Mouse (Mus musculus): ENCODE data around the gene H3f3b. TPM values are rescaled to one million over a fixed set of nuclear protein-coding genes. Genes with fewer than 3 reads are reported as not detected.
"Not testable (repeated sequence)": the region's sequence is repeated elsewhere in the genome, so short reads cannot be mapped to it uniquely, and the experiment has no call there.

The H3f3b gene
- polyA plus RNA-seq, 1 experiment = 513 TPM

DNA sequence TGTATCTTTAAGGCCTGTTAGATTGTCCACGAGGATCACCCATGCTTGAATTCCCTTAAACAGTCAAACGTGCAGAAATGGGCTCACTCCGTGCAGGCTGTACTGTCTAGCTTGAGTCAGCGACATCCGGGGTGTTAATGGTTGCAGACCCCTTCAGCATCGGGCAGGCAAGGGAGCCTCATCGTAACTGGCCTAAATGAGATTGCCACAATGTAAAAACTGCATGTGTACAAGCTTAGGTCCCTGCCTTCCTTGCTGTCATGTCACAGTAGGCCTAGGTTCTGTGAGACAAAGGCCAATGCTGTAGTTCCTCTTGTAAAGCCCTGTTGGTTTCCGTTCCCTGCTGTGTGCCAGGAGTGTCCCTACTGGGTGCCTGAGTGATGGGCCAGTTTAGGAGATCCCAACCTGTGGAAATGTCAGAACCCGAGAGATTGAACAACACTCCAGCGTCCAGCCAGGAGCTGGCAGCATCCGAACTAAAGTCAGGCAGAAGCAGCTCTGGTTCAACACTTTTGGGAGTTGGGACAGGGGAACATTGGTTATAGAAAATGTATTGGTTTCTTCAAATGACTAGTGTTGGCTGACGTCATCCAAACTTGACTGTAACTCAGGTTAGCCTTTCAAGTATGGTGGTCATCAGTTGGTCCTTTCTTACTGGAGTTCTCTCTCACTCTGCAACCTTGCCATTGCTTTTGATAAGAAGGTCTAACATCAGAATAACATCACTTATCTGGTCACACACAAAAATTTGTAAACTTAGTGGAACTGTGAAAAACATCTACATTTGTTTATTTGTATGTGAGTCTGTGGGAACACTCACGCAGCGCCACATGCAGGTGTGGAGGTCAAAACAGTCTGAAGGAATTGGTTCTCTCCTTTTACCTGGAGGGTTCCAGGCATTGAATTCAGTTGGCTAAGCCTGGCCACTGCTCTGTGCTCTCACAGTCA lies 3.4 kb upstream of the H3f3b start:
- Histone ChIP-seq H3K4me1 (ENCODE audit: control insufficient read depth, insufficient read depth, low read length) (no peaks in the 10 kb centered on the region), H3K27ac (ENCODE audit: insufficient read depth, low read length) (peak overlapping the region; percentile 97), H3K4me3 (ENCODE audit: insufficient read depth, low read length) (peak overlapping the region; percentile 62)
- TF ChIP-seq CTCF (IDR thresholded peaks at IDR 0.05; ENCODE audit: borderline replicate concordance, insufficient read depth, low read length) = no peak
- TF ChIP-seq POLR2A (IDR thresholded peaks at IDR 0.05; ENCODE audit: low read depth, low read length) = peak; percentile 70

DNA sequence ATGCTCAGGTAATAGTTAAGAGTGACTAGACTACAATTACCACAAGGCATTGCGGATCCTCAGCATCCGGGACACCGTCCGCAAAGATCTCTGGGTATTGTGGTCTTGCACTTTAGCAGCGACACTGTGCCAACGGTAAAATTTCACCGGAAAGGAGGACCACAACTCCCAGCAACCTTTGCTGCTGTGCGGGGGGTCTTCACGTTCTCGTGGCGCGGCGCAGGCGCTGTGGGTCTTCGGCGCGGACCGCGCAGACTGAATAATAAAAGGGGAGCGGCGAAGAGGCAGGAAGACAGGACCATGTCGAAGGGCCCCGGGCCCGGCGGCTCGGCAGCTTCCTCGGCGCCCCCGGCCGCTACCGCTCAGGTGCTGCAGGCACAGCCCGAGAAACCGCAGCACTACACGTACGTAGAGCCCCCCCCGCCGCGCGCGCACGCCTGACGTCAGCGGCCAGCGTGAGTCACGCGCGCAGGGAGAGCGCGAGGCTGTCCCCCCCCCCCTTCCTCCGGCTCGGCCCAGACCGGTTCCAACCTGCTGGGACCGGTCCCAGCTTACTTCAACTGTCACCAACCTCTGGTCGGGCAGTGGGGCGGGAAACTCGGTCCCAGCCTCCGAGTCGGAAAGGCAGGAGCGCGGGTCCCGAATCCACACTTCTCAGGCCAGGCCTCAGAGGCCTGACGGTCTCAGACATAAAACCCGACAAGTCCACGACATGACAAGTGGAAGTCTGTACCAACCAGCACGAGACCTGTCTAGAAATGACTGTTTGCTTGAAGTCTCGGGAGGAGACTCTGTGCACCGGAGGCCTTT lies 2.5 kb upstream of the H3f3b start, which contains the start of gene Unk:
Unk (plus strand) TSS at position 235 of the 810 bp plus-strand sequence.
- H3K4me1 ChIP-seq (ENCODE audit: control insufficient read depth, insufficient read depth, low read length) = no peaks in the 10 kb centered on the region
- H3K27ac ChIP-seq (ENCODE audit: insufficient read depth, low read length) = peak within 1 kb of the TSS; percentile 97
- H3K4me3 ChIP-seq (ENCODE audit: insufficient read depth, low read length) = peak within 1 kb of the TSS; percentile 62
- TF ChIP-seq POLR2A (IDR thresholded peaks at IDR 0.05; ENCODE audit: low read depth, low read length) (peak; percentile 81), CTCF (IDR thresholded peaks at IDR 0.05; ENCODE audit: borderline replicate concordance, insufficient read depth, low read length) (no peak)

DNA sequence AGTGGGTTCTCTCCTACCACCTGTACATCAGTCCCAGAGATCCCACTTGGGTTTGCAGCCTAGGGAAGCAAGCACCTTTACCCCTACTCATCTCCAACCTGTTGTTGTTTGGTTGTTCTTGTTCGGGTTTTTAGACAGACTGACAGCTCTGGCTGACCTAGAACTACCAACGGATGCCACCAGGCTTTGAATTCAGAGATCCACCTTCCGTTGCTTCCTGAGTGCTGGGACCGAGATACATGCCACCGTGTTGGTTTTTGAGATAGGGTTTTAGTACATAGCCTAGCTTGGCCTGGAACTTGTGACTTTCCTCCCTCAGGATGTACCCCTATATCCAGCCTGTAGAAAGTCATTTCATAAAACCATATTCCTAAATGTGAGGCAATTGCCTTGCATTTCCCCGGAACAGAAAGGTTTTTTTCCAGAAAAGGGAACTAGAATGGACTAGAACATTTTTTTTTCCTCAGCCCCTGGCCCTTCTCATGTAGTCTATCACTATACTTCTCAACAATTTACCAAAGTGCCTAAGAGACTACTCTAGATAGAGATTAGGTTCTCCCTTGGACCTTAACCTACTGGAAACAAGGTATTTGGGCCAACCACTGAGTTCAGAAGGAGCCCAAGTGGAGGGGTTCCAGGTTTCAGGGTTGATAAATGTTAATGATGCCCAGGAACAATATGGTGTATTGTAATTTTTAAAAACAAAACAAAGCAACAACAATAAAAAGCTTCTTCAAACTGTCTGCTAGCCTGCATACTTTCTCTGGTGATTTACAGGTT lies 1.5 kb upstream of the H3f3b start:
- H3K4me1 ChIP-seq (ENCODE audit: control insufficient read depth, insufficient read depth, low read length) = no peaks in the 10 kb centered on the region
- TF ChIP-seq POLR2A (IDR thresholded peaks at IDR 0.05; ENCODE audit: low read depth, low read length) (no peak), CTCF (IDR thresholded peaks at IDR 0.05; ENCODE audit: borderline replicate concordance, insufficient read depth, low read length) (no peak)
- H3K27ac ChIP-seq (ENCODE audit: insufficient read depth, low read length) = no peak overlapping the region
- peak overlapping the region; percentile 41; the same call in 1 of the 2 replicates for H3K4me3 ChIP-seq (ENCODE audit: insufficient read depth, low read length)

DNA sequence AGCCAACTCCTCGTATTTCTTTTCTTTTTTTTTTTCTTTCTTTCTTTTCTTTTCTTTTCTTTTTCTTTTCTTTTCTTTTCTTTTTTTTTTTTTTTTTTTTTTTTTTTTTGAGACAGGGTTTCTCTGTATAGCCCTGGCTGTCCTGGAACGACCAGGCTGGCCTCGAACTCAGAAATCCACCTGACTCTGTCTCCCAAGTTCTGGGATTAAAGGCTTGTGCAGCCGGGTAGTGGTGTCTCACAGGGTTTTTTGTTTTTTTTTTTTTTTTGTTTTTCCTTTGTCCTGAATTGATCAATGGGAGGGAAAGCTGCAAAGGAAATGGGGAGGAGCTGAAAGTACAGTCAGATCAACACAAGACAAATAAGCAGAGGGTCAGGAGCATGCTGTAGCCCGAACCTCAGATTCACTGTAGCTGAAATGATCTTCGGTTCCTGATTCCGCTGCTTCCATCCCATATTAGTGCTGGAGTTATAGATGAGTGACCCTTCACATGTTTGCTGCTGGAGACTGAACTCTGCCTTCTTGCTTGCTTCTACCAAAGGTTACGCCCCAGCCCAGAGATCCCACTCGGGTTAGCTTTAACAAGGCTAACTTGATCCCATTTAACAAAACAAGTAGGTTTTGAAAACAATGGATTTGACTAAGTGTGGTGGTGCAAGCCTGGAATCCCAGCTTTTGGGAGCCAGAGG lies 559 bp upstream of the H3f3b start:
- Histone ChIP-seq H3K4me1 (ENCODE audit: control insufficient read depth, insufficient read depth, low read length) (no peaks in the 10 kb centered on the region), H3K27ac (ENCODE audit: insufficient read depth, low read length) (no peak overlapping the region), H3K4me3 (ENCODE audit: insufficient read depth, low read length) (no peak overlapping the region)
- TF ChIP-seq CTCF (IDR thresholded peaks at IDR 0.05; ENCODE audit: borderline replicate concordance, insufficient read depth, low read length) (no peak), POLR2A (IDR thresholded peaks at IDR 0.05; ENCODE audit: low read depth, low read length) (no peak)

DNA sequence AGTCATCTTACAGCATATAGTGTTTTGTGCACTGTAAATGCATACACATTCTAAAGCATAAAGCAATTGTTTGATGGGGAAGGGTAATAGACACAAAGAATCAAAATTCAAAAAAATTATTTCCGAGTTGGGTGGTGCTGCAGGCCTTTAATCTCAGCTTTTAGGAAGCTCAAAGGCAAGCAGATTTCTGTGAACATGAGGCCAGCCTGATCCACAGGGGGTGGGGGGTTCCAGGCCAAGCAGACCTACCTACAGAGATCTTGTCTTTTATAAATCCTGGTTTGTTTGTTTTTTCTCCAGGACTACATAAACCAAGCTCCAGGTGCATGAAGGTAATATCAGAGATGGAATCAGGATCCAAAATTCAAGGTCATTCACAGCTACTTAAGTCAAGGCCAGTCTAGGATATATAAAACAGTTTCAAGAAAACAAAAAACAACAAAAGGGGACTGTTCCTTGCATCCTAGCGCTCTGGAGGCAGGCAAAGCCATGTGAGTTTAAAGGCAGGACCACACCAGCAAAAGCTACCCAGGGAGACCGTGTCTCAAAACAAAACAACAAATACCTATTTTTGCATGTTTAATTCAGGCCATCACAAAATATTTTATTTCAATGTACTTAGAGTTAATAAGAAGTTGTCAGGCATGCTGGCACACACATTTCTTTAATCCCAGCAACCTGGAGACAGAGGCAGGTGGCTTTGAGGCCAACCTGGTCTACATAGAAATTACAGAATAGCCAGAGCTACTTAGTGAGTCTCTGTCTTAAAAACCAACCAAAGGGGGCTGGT lies 2.5 kb downstream of the H3f3b start:
- H3K4me3 ChIP-seq (ENCODE audit: insufficient read depth, low read length) = no peak overlapping the region
- no peak for TF ChIP-seq POLR2A (IDR thresholded peaks at IDR 0.05; ENCODE audit: low read depth, low read length)
- no peak for TF ChIP-seq CTCF (IDR thresholded peaks at IDR 0.05; ENCODE audit: borderline replicate concordance, insufficient read depth, low read length)
- H3K27ac ChIP-seq (ENCODE audit: insufficient read depth, low read length) = no peak overlapping the region
- H3K4me1 ChIP-seq (ENCODE audit: control insufficient read depth, insufficient read depth, low read length) = no peaks in the 10 kb centered on the region

DNA sequence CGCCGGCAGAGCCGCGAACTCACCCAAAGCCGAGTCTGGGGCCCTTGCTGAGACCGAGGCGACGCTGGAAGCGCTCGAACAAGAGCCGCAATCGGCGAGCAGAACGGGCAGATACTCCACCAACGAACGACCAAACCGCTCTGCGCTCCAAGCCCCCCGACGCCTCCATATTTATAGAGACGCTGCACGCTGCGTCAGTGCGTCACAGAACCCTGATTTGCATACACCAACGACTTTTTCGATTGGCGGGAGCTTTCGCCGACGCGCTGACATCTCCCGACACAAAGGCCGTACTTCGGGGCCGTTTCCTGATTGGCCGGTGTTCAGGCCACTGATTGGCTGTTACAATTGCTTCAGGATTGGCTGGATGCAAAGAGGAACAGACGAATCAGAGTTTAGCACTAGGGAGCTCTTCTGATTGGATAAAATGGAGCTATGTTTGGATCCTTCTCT lies 3.4 kb downstream of the H3f3b start:
- H3K4me3 ChIP-seq (ENCODE audit: insufficient read depth, low read length) = peak overlapping the region; percentile 74
- no peaks in the 10 kb centered on the region for H3K4me1 ChIP-seq (ENCODE audit: control insufficient read depth, insufficient read depth, low read length)
- H3K27ac ChIP-seq (ENCODE audit: insufficient read depth, low read length) = peak overlapping the region; percentile 98
- TF ChIP-seq POLR2A (IDR thresholded peaks at IDR 0.05; ENCODE audit: low read depth, low read length) (peak; percentile 100), CTCF (IDR thresholded peaks at IDR 0.05; ENCODE audit: borderline replicate concordance, insufficient read depth, low read length) (no peak)

DNA sequence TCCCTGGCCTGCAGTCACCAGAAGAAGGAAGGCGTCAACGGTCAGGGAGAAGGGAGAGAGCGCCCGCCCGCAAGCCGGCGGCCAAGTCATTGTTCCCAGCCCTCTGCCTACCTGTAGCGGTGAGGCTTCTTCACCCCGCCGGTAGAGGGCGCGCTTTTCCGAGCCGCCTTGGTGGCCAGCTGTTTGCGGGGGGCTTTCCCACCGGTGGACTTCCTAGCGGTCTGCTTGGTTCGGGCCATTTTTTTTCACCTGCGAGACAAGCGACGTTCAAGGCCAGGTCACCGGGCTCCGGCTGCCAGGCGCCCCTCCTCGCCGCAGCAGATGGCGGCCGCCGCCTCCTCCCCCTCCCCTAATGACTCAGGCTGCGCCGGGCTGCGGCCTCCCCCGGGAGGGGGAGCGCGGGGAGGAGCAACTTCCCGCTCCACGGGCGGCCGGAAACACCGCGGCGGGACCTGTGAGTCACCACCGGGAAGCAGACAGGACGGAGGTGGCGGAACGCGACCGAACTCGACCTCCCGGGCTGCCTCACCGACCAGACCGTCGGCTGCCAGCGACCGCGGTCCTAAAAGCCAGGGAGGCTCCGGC lies 3.9 kb downstream of the H3f3b start:
- H3K4me1 ChIP-seq (ENCODE audit: control insufficient read depth, insufficient read depth, low read length) = no peaks in the 10 kb centered on the region
- H3K4me3 ChIP-seq (ENCODE audit: insufficient read depth, low read length) = peak overlapping the region; percentile 74
- H3K27ac ChIP-seq (ENCODE audit: insufficient read depth, low read length) = peak overlapping the region; percentile 98
- no peak for TF ChIP-seq POLR2A (IDR thresholded peaks at IDR 0.05; ENCODE audit: low read depth, low read length)
- TF ChIP-seq CTCF (IDR thresholded peaks at IDR 0.05; ENCODE audit: borderline replicate concordance, insufficient read depth, low read length) = peak; percentile 24; the same call in 1 of the 2 replicates

DNA sequence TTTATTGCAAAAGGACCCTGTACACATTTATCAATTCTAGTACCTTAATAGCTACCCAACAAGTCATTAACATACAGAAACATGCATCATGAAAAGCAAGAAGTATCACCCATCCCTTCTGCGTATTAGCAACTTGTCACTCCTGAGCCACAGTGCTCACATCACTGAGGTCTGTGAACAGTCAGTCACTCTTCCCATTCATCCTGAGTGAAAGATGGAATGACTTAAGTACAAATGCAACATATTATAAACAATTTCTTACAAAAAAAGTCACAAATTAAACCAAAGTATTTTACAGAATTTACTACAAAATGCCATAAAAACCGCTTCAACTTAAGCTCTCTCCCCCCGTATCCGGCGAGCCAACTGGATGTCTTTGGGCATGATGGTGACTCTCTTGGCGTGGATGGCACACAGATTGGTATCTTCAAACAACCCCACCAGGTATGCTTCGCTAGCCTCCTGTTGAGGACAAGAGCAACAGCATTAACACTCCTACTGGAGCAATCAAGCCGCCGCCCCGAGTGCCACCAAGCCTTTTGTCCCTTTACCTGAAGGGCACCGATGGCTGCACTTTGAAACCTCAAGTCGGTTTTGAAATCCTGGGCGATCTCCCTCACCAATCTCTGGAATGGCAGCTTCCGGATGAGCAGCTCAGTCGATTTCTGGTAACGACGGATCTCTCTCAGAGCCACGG lies 4.5 kb downstream of the H3f3b start:
- H3K4me1 ChIP-seq (ENCODE audit: control insufficient read depth, insufficient read depth, low read length) = not testable (repeated sequence)
- peak overlapping the region; percentile 98 for H3K27ac ChIP-seq (ENCODE audit: insufficient read depth, low read length)
- peak overlapping the region; percentile 74 for H3K4me3 ChIP-seq (ENCODE audit: insufficient read depth, low read length)
